Mouse (Mus musculus): ENCODE results near the gene Adk.

Gene Adk

DNA sequence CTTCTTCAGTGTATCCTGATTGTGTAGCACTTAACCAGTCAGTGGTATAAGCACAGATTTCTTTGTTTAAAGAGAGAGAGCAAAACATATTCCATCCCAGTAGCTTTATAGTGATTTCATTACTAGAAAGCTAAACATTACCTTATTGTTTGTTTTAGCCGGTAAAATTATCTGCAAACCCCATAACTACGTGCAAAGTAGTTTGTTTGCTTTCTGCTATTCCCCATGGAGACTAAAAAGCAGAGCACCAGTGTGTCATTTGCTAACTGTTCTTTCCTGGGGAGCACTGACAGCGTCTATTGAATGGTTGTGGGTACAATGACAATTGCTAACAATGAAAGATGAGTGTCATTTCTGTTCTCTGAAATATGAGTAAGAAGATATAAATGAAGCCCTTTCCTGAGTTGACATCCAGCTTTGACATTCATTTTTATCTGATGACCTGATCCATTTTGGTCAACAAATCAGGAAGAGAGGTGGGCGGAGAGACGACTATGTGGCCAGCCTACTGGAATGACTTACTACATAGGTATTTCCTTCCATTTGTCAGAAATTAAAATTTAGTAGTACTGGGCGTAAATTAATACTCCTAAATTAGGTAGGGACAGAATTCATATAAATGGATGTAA, 226.6 kb downstream of the Adk start:
- no peak for DNase-seq

DNA sequence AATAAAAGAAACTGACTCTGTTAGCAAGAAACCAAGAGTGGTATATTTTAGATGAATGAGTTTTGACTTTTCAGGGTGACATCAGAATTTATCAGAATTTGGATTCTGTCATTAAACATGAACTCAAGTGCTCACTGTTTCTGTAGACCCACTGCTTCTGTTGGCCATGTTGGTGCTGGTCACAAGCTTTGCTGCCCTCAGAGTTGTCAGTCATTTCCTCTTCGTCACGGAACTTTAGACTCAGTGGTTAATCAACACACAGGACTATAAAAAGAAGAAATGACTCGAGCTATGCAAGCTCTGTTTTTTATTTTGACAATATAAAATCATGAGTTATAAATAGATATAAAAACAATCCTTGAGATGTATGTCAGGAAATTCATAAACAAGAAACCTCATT, 228.1 kb downstream of the Adk start:
- no peak for DNase-seq

DNA sequence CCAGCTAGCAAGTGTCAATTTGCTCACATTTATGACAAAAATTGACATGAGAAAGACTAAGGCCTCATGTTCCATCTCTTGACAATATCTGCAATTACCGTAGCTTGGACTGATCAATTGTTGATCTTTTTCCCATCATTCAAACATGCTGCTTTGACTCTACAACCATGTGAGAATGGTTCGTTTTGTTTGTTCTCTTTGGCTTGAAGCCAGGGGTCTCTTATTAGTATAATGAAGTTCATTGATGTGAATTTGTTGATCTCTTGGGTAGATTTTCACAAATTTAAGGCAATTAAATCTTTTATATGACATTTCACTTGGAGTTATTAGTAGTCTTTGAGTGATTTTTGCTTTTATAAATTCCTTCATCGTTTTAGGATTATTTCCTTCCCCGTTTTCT, 229.1 kb downstream of the Adk start:
- DNase-seq, result no peak

DNA sequence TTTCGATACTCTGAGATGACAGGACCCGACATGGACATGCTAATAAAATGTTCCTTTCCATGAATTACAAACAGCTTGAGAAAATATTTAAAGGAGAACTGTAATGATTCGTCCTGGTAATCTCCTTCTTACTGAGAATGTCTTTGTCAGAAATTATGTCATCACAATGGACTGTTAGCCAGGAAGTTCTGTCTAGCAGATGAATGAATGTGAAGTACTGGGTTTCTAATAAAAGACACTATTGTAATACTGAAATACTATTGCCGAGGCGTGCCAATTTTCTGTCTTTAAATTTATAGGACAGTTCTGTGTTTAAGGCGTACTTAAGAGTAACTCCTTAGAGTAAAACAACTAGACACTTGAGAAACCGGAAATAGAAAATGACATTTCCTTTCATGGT, 231.7 kb downstream of the Adk start:
- no peak for DNase-seq

DNA sequence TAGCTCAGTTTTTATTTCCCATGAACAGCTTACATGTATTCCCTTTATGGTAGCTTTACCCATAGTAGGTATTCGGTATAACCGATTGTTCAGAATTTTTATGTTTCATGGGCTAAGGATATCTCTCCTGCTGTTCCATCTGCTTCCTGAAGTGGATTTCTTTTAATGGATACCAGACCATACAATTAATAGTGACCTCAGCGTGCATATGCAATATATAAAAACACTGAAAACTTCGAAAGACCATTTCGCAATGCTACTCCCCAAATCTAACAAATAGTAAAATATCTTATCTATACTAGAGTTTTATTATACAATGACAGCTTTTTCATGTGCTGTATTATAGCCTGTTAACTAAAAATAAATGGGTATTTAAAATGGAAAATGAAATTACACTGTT, 232.5 kb downstream of the Adk start:
- no peak for DNase-seq

DNA sequence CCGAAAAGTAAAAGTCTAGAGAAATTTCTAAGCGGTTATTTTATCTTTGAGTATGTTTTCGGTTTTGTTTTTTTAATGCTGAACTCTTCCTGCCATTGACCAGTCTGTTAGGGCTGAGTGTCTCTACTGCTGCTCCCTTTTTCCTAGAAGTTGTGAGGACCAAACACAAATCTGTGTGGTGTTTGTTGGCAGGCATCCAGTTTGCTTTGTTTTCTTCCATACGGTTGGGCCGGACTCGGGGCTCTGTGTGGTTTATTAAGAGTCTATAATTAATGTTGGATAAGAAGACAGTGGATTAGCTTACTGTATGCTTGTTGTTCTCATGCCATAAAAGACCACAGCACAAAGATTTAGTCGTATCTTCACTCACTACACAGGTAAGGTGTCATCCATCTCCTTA, 233.9 kb downstream of the Adk start:
- no peak for DNase-seq

DNA sequence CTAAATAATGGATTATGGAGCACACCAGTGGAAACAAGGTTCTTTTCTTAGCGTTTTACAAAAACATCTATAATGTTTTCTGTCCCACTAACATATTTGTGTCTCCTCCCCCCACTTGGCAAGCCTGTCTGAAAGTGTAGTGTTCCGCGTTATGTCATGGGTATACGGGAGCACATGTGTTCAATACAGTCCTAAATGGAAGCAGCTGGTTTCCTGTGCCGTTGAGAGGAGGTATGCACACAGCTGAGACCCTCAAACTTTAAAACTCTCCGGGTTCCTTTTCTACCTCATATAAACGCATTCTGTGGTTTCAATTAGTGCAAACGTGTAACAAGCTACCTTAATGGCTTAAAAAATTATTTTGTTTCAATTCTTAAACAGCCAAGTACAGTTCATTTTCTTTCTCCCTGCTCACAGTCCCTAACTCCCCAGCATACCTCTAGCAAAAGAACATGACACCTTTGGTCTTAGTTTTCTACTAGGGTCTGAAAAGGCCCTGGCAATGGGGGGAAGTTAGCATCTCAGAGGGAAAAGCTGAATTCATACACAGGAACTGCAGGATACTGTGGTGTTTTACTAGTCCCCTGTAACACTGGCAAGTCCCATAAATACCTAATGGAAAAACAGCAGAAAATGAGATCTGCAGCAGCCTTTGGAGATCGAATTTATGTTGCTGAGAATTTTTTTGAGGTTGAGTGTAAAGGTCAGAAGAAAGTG, 235.5 kb downstream of the Adk start:
- no peak for DNase-seq

DNA sequence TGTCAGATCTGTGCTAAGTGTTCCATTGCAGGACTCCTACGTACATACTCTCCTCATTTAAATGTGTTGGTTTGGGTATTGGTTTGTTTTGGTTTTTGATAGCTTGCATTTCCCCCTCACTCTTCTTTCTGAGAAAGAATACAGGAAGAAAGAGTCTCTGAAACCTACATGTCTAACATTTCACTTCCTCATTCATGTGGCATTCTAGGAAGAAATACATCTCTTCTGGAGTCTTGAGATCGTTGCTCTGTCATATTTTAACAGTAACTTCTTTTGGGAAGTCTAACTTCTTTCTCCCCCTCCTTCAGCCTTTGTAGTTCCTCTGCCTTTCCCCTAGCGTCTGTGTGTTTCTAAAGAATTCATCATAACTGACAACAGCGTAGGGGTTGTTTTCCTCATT, 247.4 kb downstream of the Adk start:
- DNase-seq, result no peak

DNA sequence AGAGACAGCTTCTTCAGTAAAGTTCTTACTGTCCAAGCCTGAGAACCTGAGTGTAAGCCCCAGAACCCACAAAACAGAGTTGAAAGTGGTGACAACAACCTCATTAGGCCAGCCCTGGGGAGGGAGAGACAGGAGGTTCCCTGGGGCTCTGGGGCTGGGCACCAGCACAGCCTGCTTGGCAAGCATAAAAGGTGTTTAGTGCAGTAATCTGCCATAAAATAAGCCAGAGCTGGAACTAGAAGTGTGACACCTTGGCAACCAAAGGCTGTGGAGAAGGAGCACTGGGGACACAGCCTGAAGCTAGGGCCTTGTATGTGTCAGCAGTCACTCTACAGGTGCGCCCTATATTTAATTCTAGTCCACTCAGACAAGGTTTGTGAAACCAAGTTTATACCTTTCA, 252.4 kb downstream of the Adk start:
- DNase-seq, result peak; percentile 47 to 65

DNA sequence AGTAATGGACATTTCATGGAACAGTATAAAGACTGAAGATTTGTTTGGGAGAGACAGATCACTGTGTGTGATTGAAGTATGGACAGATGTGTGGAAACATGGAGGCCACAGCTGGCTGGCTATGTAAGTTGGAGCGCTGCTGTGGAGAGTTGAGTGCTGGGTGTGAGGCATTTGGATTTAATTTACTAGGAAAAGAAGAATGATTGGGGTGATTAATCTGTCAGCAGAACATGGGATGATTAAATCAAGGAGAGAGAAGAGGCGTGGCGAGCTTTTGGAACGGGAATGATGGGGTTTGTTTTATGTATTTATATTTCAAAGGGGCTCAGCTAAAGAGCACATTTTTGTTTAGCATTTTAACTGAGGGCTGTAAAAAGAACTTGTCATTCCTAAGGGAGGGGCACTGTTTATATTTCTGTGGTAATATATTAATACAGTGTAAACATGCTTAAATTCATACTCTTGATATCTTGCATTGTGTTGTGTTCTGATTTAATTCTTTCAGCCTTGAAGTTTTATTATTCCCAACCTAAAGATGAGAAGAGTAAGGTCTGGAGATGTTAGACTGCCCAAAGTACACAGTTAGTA, 256.1 kb downstream of the Adk start:
- no peak for DNase-seq

DNA sequence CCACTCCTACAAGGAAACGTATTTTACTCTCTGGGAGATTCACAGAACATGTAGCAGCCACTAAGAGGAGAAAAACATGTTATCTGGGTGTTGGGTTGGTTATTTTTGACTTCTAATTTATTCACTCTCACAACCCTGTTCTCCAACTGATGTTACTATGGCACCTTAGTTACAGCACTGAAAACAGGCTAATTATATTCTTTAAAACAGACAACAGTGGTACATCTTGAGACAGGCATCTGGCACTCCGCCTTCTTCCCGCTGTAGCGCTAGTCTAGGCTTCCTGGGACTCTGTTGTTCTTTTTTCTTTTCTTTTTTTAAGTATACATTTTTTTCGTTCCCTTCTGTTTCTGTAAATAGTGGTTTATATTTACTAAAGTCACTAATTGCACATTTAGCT, 258.2 kb downstream of the Adk start:
- peak in 1 of 2 experiments; percentile 9 for DNase-seq

DNA sequence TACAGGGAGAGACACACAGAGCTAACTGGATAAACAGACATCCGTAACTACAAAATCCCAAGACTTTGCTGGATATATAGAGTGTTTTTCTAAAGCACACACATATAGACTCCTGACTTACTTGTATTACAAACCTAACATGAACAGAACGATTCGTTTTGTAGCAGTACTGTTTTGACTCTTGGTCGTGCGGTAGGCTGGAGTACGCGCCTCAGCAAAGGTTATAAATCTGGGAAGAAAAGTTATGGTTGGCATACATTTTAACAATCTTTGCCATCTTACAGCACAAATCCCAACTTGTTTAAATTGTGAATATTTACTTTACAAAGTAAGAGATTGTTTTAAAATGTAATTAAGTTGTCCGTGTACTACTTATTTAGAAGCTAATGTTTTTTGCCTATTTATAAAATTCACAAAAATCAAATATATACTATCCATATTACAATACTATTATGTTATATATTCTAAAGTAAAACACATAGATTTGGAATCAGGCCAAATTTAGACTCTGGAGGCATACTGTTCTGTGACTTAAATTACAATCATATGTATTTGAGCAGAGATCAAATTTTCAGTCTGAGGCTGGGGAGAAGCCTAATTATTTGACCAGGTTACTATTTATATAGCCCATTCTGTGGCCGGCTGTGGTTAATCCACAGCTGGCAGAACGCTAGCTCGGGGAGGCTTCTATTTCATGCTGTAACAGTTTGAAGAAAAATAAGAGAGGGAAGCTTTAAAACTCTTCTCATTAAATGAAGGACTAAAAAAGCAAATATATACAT, 261.4 kb downstream of the Adk start:
- DNase-seq, result no peak

DNA sequence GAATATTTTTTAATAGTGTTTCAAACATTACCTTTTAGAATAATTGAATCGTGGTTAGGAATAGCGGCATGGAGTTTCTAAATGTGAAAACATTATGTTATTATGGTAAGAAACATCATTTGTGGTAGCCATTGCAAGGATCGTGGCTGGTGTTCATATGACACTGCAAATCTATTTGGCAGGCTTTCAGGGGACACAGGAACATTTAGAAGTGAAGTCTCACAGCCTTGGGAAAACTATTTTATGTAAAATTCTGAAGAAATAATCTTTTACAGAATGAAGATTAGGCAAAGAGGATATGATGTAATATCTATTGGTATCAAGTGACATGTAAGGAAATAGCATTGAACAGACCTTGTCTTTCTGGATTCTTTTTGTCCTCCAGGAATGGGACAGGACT, 262.1 kb downstream of the Adk start:
- no peak for DNase-seq

DNA sequence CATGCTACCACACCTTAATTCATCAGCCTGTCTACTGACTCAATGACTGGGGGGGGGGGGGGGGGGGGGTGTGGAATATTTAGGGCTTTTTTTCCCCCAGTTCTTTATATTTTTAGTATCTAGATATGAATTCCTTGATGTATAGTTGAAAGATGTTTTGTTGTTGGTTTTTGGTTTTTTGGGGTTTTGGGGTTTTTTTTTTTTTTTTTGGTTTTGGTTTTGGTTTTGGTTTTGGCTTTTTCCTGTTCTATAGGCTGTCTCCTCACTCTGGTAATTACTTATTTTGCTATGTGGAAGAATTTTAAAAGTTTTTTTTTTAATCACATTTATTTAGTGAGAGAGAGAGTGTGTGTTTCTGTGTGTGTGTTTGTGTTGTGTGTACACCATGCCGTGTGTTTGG, 282.5 kb downstream of the Adk start:
- no peak for DNase-seq

DNA sequence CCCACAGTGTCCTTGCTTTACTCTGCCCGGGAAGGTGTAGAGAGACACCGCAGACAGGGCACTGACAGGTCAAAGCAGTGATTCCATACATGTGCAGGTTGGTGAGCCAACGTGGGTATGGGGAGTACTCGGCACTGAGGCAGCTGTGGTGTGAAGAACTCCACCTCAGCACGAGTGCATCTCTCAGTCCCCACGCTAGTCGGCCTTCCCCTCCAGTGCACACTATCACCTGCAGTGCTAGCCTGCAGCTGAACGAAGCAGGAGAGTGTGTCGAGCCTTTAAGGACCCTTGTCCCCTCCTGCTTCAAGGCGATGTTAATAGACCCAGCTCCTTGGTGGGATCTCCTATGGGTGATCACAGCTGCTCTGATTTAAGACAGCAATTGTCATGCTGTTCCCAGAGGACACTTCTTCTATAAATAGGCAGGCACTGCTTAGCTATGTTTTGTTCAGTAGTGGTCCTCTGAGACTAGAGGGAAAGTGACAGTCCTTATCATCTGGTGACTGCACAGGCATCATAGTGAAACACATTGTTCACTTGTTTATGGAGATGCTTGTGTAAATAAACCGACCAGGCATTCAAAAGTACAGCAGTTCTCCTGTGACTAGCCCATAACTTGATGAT, 283.4 kb downstream of the Adk start:
- no peak for DNase-seq

DNA sequence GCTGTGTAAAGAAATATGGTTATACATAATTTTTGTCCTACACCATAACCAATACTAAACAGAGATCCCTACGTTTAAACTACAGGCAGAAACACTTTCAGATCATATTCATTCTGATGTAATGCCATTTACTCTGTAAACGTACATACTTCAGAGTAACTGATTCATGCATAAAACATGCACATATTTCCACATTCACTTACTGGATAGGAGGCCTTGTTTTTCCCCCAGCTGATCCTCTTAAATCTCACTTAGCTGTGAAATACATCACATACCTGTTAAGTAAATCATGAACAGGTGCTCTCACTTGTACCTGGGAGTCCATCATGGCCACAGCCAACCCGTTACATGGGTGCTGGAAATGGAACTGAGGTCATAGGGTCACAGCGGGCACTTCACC, 285.6 kb downstream of the Adk start:
- no peak for DNase-seq

DNA sequence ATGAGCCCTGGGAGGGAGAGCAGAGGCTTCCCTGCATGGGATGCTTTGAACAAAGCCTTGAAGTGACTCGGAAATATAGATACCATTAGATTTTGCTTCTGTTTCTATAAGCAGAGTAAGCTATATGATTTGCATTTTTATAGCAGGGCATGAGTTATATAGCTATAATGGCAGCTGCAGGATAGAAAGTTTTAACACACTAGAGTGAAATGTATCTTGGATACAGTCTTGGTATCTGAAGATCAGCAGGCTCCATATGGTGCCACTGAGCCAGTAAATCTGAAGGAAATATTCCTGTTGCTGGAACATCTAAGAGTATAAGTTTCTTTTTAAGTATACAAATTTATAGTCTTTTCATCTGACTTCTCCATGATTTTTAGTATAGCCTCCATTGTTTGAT, 288.8 kb downstream of the Adk start:
- DNase-seq, result no peak

DNA sequence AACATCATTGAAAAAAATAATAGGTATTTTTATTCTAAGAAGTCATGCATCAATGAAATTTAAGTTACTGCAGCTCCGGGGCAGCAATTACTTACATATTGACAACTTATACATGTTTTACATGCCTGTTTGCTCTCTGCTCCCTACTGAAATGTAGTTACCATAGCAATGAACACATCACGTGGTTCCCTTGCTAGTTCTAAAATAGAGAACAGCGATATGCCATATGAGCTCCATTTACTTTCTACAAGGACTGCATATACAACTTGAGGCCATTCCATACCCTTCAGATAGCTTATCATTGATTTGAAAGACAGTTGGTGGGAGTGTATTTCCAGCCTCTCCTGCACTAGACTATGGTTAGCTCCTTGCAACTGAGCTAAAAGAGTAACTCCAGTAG, 290.6 kb downstream of the Adk start:
- DNase-seq, result no peak

DNA sequence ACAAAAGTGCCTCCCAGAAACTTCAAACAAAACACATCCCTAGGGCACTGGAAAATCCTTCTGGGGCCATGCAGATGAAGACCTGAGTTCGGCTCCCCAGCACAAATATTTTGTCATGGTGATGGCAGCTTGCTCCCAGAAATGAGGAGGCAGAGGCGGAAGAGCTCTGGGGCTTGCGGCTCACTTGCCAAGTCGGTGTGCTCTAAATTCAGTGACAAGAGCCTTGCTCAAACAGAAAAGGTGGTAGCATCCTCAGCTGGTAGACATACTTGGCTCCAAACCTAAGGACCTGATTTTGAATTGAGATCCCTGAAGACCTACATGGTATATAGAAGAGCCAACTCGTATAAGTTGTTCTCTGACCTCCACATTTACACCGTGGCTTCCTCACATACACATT, 292.5 kb downstream of the Adk start:
- no peak for DNase-seq

DNA sequence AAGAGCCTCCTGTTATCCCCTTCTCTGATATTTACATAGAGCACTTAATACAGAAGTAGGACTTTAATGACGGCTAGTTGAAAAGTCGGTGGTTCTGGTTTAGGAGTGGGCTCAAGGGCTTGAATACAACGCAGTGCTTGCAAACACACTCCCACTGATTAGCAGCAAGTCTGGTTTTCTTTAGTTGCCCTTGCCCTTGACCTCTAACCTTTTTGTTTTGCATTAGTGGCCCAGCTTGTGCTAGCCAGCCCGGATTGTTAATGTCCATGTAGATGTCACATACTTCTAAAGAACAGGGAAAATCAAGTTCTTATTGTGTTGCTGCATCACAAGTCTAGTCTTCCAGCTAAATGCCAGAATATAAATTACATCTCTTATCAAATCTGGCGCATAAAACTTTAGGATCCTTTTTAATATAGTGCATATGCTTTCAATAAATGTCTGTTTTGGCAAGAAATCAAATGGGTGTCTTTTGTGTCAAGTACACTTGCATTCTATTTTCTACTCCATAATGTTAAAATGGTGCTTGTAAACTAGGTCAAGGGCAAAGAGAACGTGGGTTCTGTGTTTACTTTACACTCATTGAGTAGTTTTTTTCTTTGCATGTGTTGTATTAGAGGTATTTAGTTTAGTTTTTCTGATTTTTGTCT, 296.4 kb downstream of the Adk start:
- no peak for DNase-seq

DNA sequence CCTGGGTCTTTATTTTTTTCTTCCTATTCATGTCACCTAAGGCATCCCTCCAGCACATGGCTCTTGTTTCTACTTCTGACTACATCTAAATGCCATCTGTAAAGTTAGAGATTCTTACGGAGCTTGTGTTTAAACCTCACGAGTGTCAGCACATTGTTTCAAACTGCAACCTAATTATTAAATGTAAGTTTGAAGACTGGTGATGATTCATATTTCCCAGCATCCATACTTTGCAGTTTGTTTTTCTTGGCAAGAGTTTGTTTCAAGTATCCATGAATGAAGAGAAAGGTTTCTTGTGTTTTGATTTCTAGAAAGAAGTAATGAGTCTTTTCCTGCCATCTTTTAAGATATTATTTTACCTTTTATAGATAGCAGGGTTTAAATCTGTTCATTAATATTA, 299.3 kb downstream of the Adk start:
- DNase-seq, result no peak

DNA sequence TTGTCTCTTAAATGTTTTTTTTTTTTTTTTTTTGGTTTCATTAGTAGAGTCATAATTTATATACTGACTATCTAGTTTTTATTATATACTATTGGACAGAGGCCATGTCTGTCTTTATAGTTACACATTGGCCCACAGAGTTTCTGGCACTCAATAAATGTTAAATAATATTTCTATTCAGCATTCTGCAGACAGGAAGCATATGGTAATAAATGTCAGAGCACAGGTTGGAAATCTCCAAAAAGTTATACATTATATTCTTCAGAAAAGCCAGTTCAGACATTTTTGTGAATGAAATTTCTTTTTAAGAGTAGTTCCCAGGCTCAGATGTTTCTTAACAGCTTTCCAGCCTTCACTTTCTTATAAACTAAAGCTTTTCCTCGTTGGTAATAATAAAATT, 303.9 kb downstream of the Adk start:
- DNase-seq, result no peak
